8 mouse cellular contexts compared by ENCODE assay signal in genomic region chr19:45007021-45007420, GRCm38 (mm10). TPM values are rescaled to one million over a fixed set of nuclear protein-coding genes. Genes with fewer than 3 reads are reported as not detected.
DNase-seq lines count a peak whose midpoint lies in the region; ATAC-seq and TF ChIP-seq lines count a peak whose summit lies in the region.

No protein-coding gene starts in this region.

- peak overlapping the region; percentile 98 for H3K4me3 ChIP-seq in heart, embryonic 11.5 days (ENCODE audit: low read depth, low read length)
- H3K4me3 ChIP-seq in ES-Bruce4 (ENCODE audit: low read depth, low read length), result peak overlapping the region; percentile 95
- H3K4me3 ChIP-seq in forebrain, embryonic 13.5 days, result peak overlapping the region; percentile 97
- H3K4me3 ChIP-seq in liver, embryonic 16.5 days (ENCODE audit: low read depth, low read length), result peak overlapping the region; percentile 99

- WGBS in heart, embryonic 11.5 days (ENCODE audit: insufficient replicate concordance), result 36% methylated on average over 17 of the region's 17 CpGs
- WGBS in forebrain, embryonic 13.5 days, result 48% methylated on average over 17 of the region's 17 CpGs
- WGBS in liver, embryonic 16.5 days (ENCODE audit: insufficient replicate concordance), result 27% methylated on average over 17 of the region's 17 CpGs

- no peak for TF ChIP-seq EP300 in ES-Bruce4 (IDR thresholded peaks at IDR 0.05; ENCODE audit: insufficient read depth, low read depth, low read length)

- H3K4me2 ChIP-seq in heart, embryonic 11.5 days, result peak overlapping the region; percentile 94
- peak overlapping the region; percentile 98 for H3K4me2 ChIP-seq in forebrain, embryonic 13.5 days
- H3K4me2 ChIP-seq in liver, embryonic 16.5 days (ENCODE audit: low read depth, low read length), result peak overlapping the region; percentile 95

- TF ChIP-seq POLR2A in ES-Bruce4 (IDR thresholded peaks at IDR 0.05; ENCODE audit: insufficient read depth, low read length), result no peak

- no peaks in the 10 kb centered on the region for H3K9me3 ChIP-seq in heart, embryonic 11.5 days (replicated peaks; ENCODE audit: control insufficient read depth, low read length)
- H3K9me3 ChIP-seq in ES-Bruce4 (replicated peaks; ENCODE audit: control insufficient read depth, insufficient read depth, low read length, poor library complexity, severe bottlenecking), result no peaks in the 10 kb centered on the region
- no peaks in the 10 kb centered on the region for H3K9me3 ChIP-seq in forebrain, embryonic 13.5 days (replicated peaks)
- H3K9me3 ChIP-seq in liver, embryonic 16.5 days (replicated peaks; ENCODE audit: control insufficient read depth, low read length), result no peaks in the 10 kb centered on the region

- H3K27me3 ChIP-seq in heart, embryonic 11.5 days (ENCODE audit: control insufficient read depth, insufficient read depth, low read length), result no peaks in the 10 kb centered on the region
- no peaks in the 10 kb centered on the region for H3K27me3 ChIP-seq in ES-Bruce4 (ENCODE audit: control insufficient read depth, insufficient read depth, low read length, poor library complexity, severe bottlenecking)
- no peaks in the 10 kb centered on the region for H3K27me3 ChIP-seq in forebrain, embryonic 13.5 days
- H3K27me3 ChIP-seq in liver, embryonic 16.5 days (ENCODE audit: control insufficient read depth, insufficient read depth, low read depth, low read length), result no peaks in the 10 kb centered on the region

- intact Hi-C loops in heart, postnatal 14 days (cut with DNase I), result no loop called here

- no peak for ATAC-seq in heart, embryonic 11.5 days (replicated peaks; ENCODE audit: insufficient number of reproducible peaks, low FRiP score, low TSS enrichment)
- no peak for ATAC-seq in forebrain, embryonic 13.5 days
- ATAC-seq in liver, embryonic 16.5 days (ENCODE audit: low read depth), result no peak
- no peak for ATAC-seq in activated CD4-positive, CD25-positive, alpha-beta regulatory T cell, adult 4 months

- H3K9ac ChIP-seq in heart, embryonic 11.5 days (ENCODE audit: low read depth, low read length), result peak overlapping the region; percentile 85
- peak overlapping the region; percentile 74 for H3K9ac ChIP-seq in ES-Bruce4 (ENCODE audit: low read depth, poor library complexity, severe bottlenecking)
- H3K9ac ChIP-seq in forebrain, embryonic 13.5 days, result peak overlapping the region; percentile 86
- H3K9ac ChIP-seq in liver, embryonic 16.5 days (ENCODE audit: low read depth, low read length), result peak overlapping the region; percentile 91

- no peak for DNase-seq in heart, postnatal 14 days
- no peak for DNase-seq in urinary bladder, adult 18-20 months (ENCODE audit: low spot score in 2 of 2)
- DNase-seq in urinary bladder, postnatal 36 days (ENCODE audit: low spot score in 2 of 2), result no peak

- H3K4me1 ChIP-seq in heart, embryonic 11.5 days (ENCODE audit: control insufficient read depth, insufficient read depth, low read length), result peaks cover 13% of the 10 kb centered on the region
- peaks cover 5% of the 10 kb centered on the region for H3K4me1 ChIP-seq in ES-Bruce4 (ENCODE audit: control insufficient read depth, insufficient read depth, low read length)
- H3K4me1 ChIP-seq in forebrain, embryonic 13.5 days, result peaks cover 36% of the 10 kb centered on the region
- H3K4me1 ChIP-seq in liver, embryonic 16.5 days (ENCODE audit: control insufficient read depth, low read depth, low read length), result peaks cover 17% of the 10 kb centered on the region

- H3K27ac ChIP-seq in heart, embryonic 11.5 days (ENCODE audit: low read depth, low read length), result peak overlapping the region; percentile 77
- H3K27ac ChIP-seq in ES-Bruce4 (ENCODE audit: insufficient read depth, low read length), result no peak overlapping the region
- H3K27ac ChIP-seq in forebrain, embryonic 13.5 days, result no peak overlapping the region
- peak overlapping the region; percentile 81 for H3K27ac ChIP-seq in liver, embryonic 16.5 days (ENCODE audit: low read length)

- TF ChIP-seq CTCF in ES-Bruce4 (IDR thresholded peaks at IDR 0.05; ENCODE audit: low read depth, low read length), result no peak

- H3K36me3 ChIP-seq in heart, embryonic 11.5 days (ENCODE audit: control insufficient read depth, insufficient read depth, low read length), result peaks cover 16% of the 10 kb centered on the region
- peaks cover 37% of the 10 kb centered on the region for H3K36me3 ChIP-seq in ES-Bruce4 (ENCODE audit: control insufficient read depth, insufficient read depth, low read length, poor library complexity, severe bottlenecking)
- peaks cover 61% of the 10 kb centered on the region for H3K36me3 ChIP-seq in forebrain, embryonic 13.5 days (ENCODE audit: poor library complexity, severe bottlenecking)
- H3K36me3 ChIP-seq in liver, embryonic 16.5 days (ENCODE audit: control insufficient read depth, insufficient read depth), result peaks cover 19% of the 10 kb centered on the region

RNA-seq across cellular contexts. Expression of gene Mrpl43, which starts 0.8 kb away (rescaled TPM):
- polyA plus RNA-seq in heart, embryonic 11.5 days (2014; fragmentation: Nextera tagmentation; extraction: Ambion mirVana), result 63.0 and 64.3 TPM in 2 replicates
- total RNA-seq in heart, postnatal 14 days (2021), result 10 to 100 TPM; 50.3 to 53.9 TPM
- 32.5 and 34.0 TPM in 2 replicates for polyA plus RNA-seq in ES-Bruce4 (2011; ENCODE audit: insufficient read depth, insufficient read length, low read depth, missing spikeins)
- 82.2 and 89.7 TPM in 2 replicates for polyA plus RNA-seq in forebrain, embryonic 13.5 days (2015; fragmentation: Nextera tagmentation; extraction: Ambion mirVana)
- polyA plus RNA-seq in liver, embryonic 16.5 days (2015; fragmentation: Nextera tagmentation; extraction: Ambion mirVana), result 27.0 and 29.0 TPM in 2 replicates
- polyA plus RNA-seq in activated CD4-positive, CD25-positive, alpha-beta regulatory T cell, adult 4 months (2017; shearing (Covaris generic)), result 10 to 100 TPM; 67.8 to 71.3 TPM

RNA-seq across cellular contexts. Expression of gene Twnk, which starts 1.6 kb away (rescaled TPM):
- polyA plus RNA-seq in heart, embryonic 11.5 days (2014; fragmentation: Nextera tagmentation; extraction: Ambion mirVana), result 14.2 and 14.8 TPM in 2 replicates
- 10 to 100 TPM; 21.5 to 22.0 TPM for total RNA-seq in heart, postnatal 14 days (2021)
- polyA plus RNA-seq in ES-Bruce4 (2011; ENCODE audit: insufficient read depth, insufficient read length, low read depth, missing spikeins), result 23.2 and 24.5 TPM in 2 replicates
- 21.1 and 22.2 TPM in 2 replicates for polyA plus RNA-seq in forebrain, embryonic 13.5 days (2015; fragmentation: Nextera tagmentation; extraction: Ambion mirVana)
- 12.0 and 13.4 TPM in 2 replicates for polyA plus RNA-seq in liver, embryonic 16.5 days (2015; fragmentation: Nextera tagmentation; extraction: Ambion mirVana)
- polyA plus RNA-seq in activated CD4-positive, CD25-positive, alpha-beta regulatory T cell, adult 4 months (2017; shearing (Covaris generic)), result 1 to 10 TPM; 4.2 to 9.3 TPM

RNA-seq across cellular contexts. Expression of gene Lzts2, which starts 7.2 kb away (rescaled TPM):
- 35.3 and 38.4 TPM in 2 replicates for polyA plus RNA-seq in heart, embryonic 11.5 days (2014; fragmentation: Nextera tagmentation; extraction: Ambion mirVana)
- total RNA-seq in heart, postnatal 14 days (2021), result 10 to 100 TPM; 66.4 to 72.4 TPM
- polyA plus RNA-seq in ES-Bruce4 (2011; ENCODE audit: insufficient read depth, insufficient read length, low read depth, missing spikeins), result 39.9 and 48.2 TPM in 2 replicates
- polyA plus RNA-seq in forebrain, embryonic 13.5 days (2015; fragmentation: Nextera tagmentation; extraction: Ambion mirVana), result 24.5 and 24.7 TPM in 2 replicates
- polyA plus RNA-seq in liver, embryonic 16.5 days (2015; fragmentation: Nextera tagmentation; extraction: Ambion mirVana), result 4.6 and 4.7 TPM in 2 replicates
- 1 to 10 TPM in 1 of 2 experiments, under 1 TPM in 1; 0.78 to 1.8 TPM for polyA plus RNA-seq in activated CD4-positive, CD25-positive, alpha-beta regulatory T cell, adult 4 months (2017; shearing (Covaris generic))

RNA-seq across cellular contexts. Expression of gene Sema4g, which starts 18.1 kb away (rescaled TPM):
- polyA plus RNA-seq in heart, embryonic 11.5 days (2014; fragmentation: Nextera tagmentation; extraction: Ambion mirVana), result 1.0 and 1.4 TPM in 2 replicates
- under 1 TPM; 0.56 to 0.72 TPM for total RNA-seq in heart, postnatal 14 days (2021)
- 15.7 and 24.6 TPM in 2 replicates for polyA plus RNA-seq in ES-Bruce4 (2011; ENCODE audit: insufficient read depth, insufficient read length, low read depth, missing spikeins)
- polyA plus RNA-seq in forebrain, embryonic 13.5 days (2015; fragmentation: Nextera tagmentation; extraction: Ambion mirVana), result 9.7 and 11.7 TPM in 2 replicates
- polyA plus RNA-seq in liver, embryonic 16.5 days (2015; fragmentation: Nextera tagmentation; extraction: Ambion mirVana), result 5.4 and 8.0 TPM in 2 replicates
- under 1 TPM in 1 of 2 experiments, not detected in 1; 0.24 TPM for polyA plus RNA-seq in activated CD4-positive, CD25-positive, alpha-beta regulatory T cell, adult 4 months (2017; shearing (Covaris generic))

RNA-seq across cellular contexts. Expression of gene Pdzd7, which starts 38.5 kb away (rescaled TPM):
- 0.21 TPM in 1 of 2 replicates, not detected in the other for polyA plus RNA-seq in heart, embryonic 11.5 days (2014; fragmentation: Nextera tagmentation; extraction: Ambion mirVana)
- under 1 TPM in 1 of 2 experiments, not detected in 1; 0.19 TPM for total RNA-seq in heart, postnatal 14 days (2021)
- polyA plus RNA-seq in ES-Bruce4 (2011; ENCODE audit: insufficient read depth, insufficient read length, low read depth, missing spikeins), result 0.97 and 1.3 TPM in 2 replicates
- 0.92 and 1.5 TPM in 2 replicates for polyA plus RNA-seq in forebrain, embryonic 13.5 days (2015; fragmentation: Nextera tagmentation; extraction: Ambion mirVana)
- polyA plus RNA-seq in liver, embryonic 16.5 days (2015; fragmentation: Nextera tagmentation; extraction: Ambion mirVana), result not detected in 2 replicates
- under 1 TPM in 1 of 2 experiments, not detected in 1; 0.32 TPM for polyA plus RNA-seq in activated CD4-positive, CD25-positive, alpha-beta regulatory T cell, adult 4 months (2017; shearing (Covaris generic))

Comparison
In these comparisons a context has a peak if more than half of its experiments do, and no peak if none do; other contexts are left out.
1. H3K27ac ChIP-seq: peak in heart, embryonic 11.5 days (single experiment) and liver, embryonic 16.5 days (single experiment); none in ES-Bruce4 (single experiment) and forebrain, embryonic 13.5 days (single experiment).
2. Peak in every context shown above with its lines, with median percentiles within 50 percentile points of each other: H3K4me2 ChIP-seq, H3K4me3 ChIP-seq and H3K9ac ChIP-seq.